Comparison of ENCODE assay signal across 10 mouse cellular contexts in the genomic region with DNA sequence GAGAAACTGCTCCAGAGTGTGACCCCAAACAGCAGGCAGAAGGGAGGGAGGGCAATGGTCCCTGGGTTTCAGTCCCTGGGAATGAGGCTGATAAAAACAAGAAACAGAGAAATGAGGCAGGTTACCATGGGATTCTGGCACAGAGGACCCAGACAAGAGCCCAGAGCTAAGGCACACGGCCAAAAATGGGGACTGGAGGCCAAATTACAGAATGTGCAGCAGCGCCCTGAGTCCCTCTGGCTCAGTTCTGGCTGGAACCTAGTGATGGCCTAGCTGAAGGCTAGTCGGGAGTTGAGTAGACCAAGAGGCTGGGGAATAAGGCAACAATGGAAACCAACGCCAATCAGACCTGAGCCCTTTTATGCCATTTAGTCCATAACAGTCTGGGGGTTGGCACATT. TPM values are rescaled to one million over a fixed set of nuclear protein-coding genes. Genes with fewer than 3 reads are reported as not detected.
A peak's percentile ranks its signal among the peaks of the same experiment; 100 is the strongest.
DNase-seq lines count a peak whose midpoint lies in the region; ATAC-seq and TF ChIP-seq lines count a peak whose summit lies in the region.
"Had no signal": no experiment of that assay in that cellular context is flagged by ENCODE, and none has a peak within 500 bp of the region (broad histone marks: within the 10 kb centered on the region; RNA-seq: fewer than 3 reads in every experiment).

No protein-coding gene starts in this region.

- peak; percentile 53; the same call in 1 of the 2 replicates for TF ChIP-seq EP300 in heart, adult 2 months (IDR thresholded peaks at IDR 0.05; ENCODE audit: insufficient read depth, low read depth, low read length)

- H3K4me3 ChIP-seq in lung, adult 2 months (replicated peaks; ENCODE audit: extremely low read depth, low read depth, low read length), result no peak overlapping the region
- no peak overlapping the region for H3K4me3 ChIP-seq in cerebellum, adult 2 months (replicated peaks; ENCODE audit: insufficient read depth, low read depth, low read length)
- no peak overlapping the region for H3K4me3 ChIP-seq in heart, adult 2 months
- no peak overlapping the region for H3K4me3 ChIP-seq in neural tube, embryonic 15.5 days (replicated peaks)
- H3K4me3 ChIP-seq: neural tube, embryonic 12.5 days had no signal

- ATAC-seq in neural tube, embryonic 15.5 days (ENCODE audit: low FRiP score), result peak; percentile 77
- ATAC-seq: Patski had no signal

- peaks cover 6% of the 10 kb centered on the region for H3K4me1 ChIP-seq in lung, adult 2 months (ENCODE audit: control insufficient read depth, insufficient read depth, low read length)
- H3K4me1 ChIP-seq in cerebellum, adult 2 months (ENCODE audit: control insufficient read depth, insufficient read depth, low read length), result peaks cover 45% of the 10 kb centered on the region
- H3K4me1 ChIP-seq in heart, adult 2 months (ENCODE audit: control insufficient read depth, insufficient read depth, low read length), result peaks cover 23% of the 10 kb centered on the region
- H3K4me1 ChIP-seq in neural tube, embryonic 15.5 days, result peaks cover 28% of the 10 kb centered on the region

- H3K27me3 ChIP-seq in cerebellum, adult 2 months (ENCODE audit: control insufficient read depth, insufficient read depth, low read length), result no peaks in the 10 kb centered on the region
- H3K27me3 ChIP-seq in heart, adult 2 months (ENCODE audit: control insufficient read depth, insufficient read depth, low read length), result no peaks in the 10 kb centered on the region
- H3K27me3 ChIP-seq in neural tube, embryonic 15.5 days (replicated peaks), result no peaks in the 10 kb centered on the region
- H3K27me3 ChIP-seq: neural tube, embryonic 12.5 days; Patski had no signal

- intact Hi-C loops in heart, adult 2 months (cut with DNase I), result no loop called here

- 65% methylated on average over 4 of the region's 4 CpGs for WGBS in lung, adult 2 months
- WGBS in cerebellum, adult 2 months, result 9% methylated on average over 4 of the region's 4 CpGs
- WGBS in heart, adult 2 months, result 35% methylated on average over 4 of the region's 4 CpGs
- WGBS in neural tube, embryonic 15.5 days, result 53% methylated on average over 4 of the region's 4 CpGs

- H3K79me2 ChIP-seq in heart, adult 2 months (replicated peaks; ENCODE audit: control insufficient read depth, insufficient read depth, low read length), result no peaks in the 10 kb centered on the region

- peak overlapping the region; percentile 67 for H3K27ac ChIP-seq in cerebellum, adult 2 months (ENCODE audit: insufficient read depth, low read length)
- H3K27ac ChIP-seq in heart, adult 2 months, result peak overlapping the region; percentile 57
- peak overlapping the region; percentile 74 for H3K27ac ChIP-seq in neural tube, embryonic 15.5 days (replicated peaks)
- H3K27ac ChIP-seq: neural tube, embryonic 12.5 days had no signal

- no peak for TF ChIP-seq POLR2A in lung, adult 2 months (IDR thresholded peaks at IDR 0.05; ENCODE audit: borderline replicate concordance, extremely low read depth, low read depth, low read length)
- no peak for TF ChIP-seq POLR2A in cerebellum, adult 2 months (IDR thresholded peaks at IDR 0.05; ENCODE audit: borderline replicate concordance, insufficient read depth, low read length)
- 0 out of 2 replicates have a peak, but pooled peaks have one; percentile 20 for TF ChIP-seq POLR2A in heart, adult 2 months (IDR thresholded peaks at IDR 0.05; ENCODE audit: insufficient read depth, low read depth, low read length)

- no peak overlapping the region for H3K9ac ChIP-seq in heart, adult 2 months (ENCODE audit: low read depth, low read length)
- H3K9ac ChIP-seq in neural tube, embryonic 15.5 days (replicated peaks), result no peak overlapping the region
- H3K9ac ChIP-seq: neural tube, embryonic 12.5 days had no signal

- no peaks in the 10 kb centered on the region for H3K9me3 ChIP-seq in neural tube, embryonic 15.5 days (replicated peaks)
- H3K9me3 ChIP-seq: neural tube, embryonic 12.5 days had no signal

- peaks cover 3% of the 10 kb centered on the region; the same call in 1 of the 2 replicates for H3K36me3 ChIP-seq in heart, adult 2 months (ENCODE audit: control insufficient read depth, insufficient read depth, low read length)
- no peaks in the 10 kb centered on the region for H3K36me3 ChIP-seq in neural tube, embryonic 15.5 days
- H3K36me3 ChIP-seq: neural tube, embryonic 12.5 days had no signal

- H3K4me2 ChIP-seq in neural tube, embryonic 15.5 days, result no peak overlapping the region
- H3K4me2 ChIP-seq: neural tube, embryonic 12.5 days had no signal

- no peak for TF ChIP-seq CTCF in lung, adult 2 months (IDR thresholded peaks at IDR 0.05; ENCODE audit: insufficient read depth, low read length)
- TF ChIP-seq CTCF in cerebellum, adult 2 months (IDR thresholded peaks at IDR 0.05; ENCODE audit: borderline replicate concordance, insufficient read depth, low read depth, low read length), result no peak
- no peak for TF ChIP-seq CTCF in heart, adult 2 months (IDR thresholded peaks at IDR 0.05)

- DNase-seq in lung, adult 18-20 months, result peak; percentile 55 to 69
- no peak for DNase-seq in lung, adult 2 months
- DNase-seq in cerebellum, adult 2 months, result peak; percentile 92 to 96
- peak; percentile 80 to 89 for DNase-seq in heart, adult 2 months
- DNase-seq in layer of hippocampus, postnatal 25 days (ENCODE audit: extremely low spot score in 1 of 2, low spot score in 1 of 2), result peak; percentile 51 to 71
- DNase-seq in T-cell, adult 2 months (ENCODE audit: low spot score), result no peak
- DNase-seq in spleen, postnatal 10 days (ENCODE audit: low spot score in 2 of 2), result no peak

RNA-seq across cellular contexts. Expression of gene Crtc3, which starts 28.1 kb away (rescaled TPM):
- 26.3 and 27.9 TPM in 2 replicates for polyA plus RNA-seq in lung, adult 2 months (2012; rRNA removed)
- 21.7 and 24.8 TPM in 2 replicates for polyA plus RNA-seq in cerebellum, adult 2 months (2012; rRNA removed)
- total RNA-seq in heart, adult 2 months (2021), result 10 to 100 TPM; 11.0 to 12.9 TPM
- polyA plus RNA-seq in heart, adult 2 months (2012; rRNA removed), result 11.6 and 14.3 TPM in 2 replicates
- 10 to 100 TPM; 15.5 to 24.9 TPM for total RNA-seq in layer of hippocampus, postnatal 25 days (2021)
- polyA plus RNA-seq in neural tube, embryonic 15.5 days (2015; fragmentation: Nextera tagmentation; extraction: Ambion mirVana), result 18.4 and 20.7 TPM in 2 replicates

Comparison
In these comparisons a context has a peak if more than half of its experiments do, and no peak if none do; other contexts are left out.
1. DNase-seq: peak in lung, adult 18-20 months (2 of 2), cerebellum, adult 2 months (2 of 2), heart, adult 2 months (2 of 2) and layer of hippocampus, postnatal 25 days (2 of 2); none in lung, adult 2 months (single experiment), T-cell, adult 2 months (single experiment) and spleen, postnatal 10 days (0 of 2).
2. Peak in every context shown above with its lines, with median percentiles within 50 percentile points of each other: H3K27ac ChIP-seq.